Mouse (Mus musculus): ENCODE data around the gene C530025M09Rik.

The C530025M09Rik gene

DNA sequence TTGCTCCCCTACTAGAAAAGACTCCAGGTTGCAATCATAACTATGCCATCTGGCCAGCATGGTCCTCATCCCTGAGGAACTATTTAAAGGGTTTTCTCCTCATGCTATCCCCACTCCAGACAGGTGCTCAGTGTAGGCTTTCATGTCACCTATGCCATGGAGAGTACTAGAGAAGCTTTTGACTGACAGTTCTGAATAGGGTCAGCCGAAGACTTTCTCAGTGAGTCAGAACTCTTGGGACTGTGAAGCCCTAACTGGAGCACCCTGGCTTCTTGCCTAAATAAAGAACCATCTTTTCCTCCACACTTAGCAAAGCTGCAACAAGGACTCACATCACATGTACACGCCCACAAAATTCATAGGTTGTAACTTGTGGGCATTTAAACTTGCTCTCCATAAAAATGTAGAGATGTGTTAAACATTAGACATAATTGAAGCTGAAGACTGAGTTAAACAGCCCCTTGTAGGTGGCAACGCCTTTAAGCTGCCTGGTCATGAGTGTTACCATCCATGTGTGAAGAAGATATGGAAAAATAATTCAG, 26.3 kb downstream of the C530025M09Rik start:
- ATAC-seq (ENCODE audit: low TSS enrichment), result peak; percentile 58

DNA sequence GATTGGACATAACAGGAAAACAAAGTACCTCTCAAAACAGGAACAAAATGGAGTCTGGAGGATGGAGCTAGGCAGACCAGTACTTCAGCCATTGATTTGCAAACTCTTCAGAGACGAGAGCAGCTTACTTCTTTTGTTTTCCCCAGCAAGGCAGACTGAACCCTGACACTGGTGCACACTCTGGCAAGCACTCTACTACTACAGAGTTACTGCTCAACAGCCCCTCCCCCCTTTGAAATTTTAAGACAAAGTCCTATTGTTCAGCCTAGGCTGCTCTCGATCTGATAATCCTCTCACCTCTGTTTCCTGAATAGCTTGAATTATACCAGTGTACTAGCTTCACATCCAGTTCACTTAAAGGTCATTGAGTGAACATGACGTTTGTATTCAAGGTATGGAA, 32.4 kb downstream of the C530025M09Rik start:
- no peak for ATAC-seq (ENCODE audit: low TSS enrichment)
